Mouse (Mus musculus): ENCODE measurements around the gene Mfap1b.
"Not testable (repeated sequence)": the region's sequence is repeated elsewhere in the genome, so short reads cannot be mapped to it uniquely, and the experiment has no call there.

The Mfap1b gene

DNA sequence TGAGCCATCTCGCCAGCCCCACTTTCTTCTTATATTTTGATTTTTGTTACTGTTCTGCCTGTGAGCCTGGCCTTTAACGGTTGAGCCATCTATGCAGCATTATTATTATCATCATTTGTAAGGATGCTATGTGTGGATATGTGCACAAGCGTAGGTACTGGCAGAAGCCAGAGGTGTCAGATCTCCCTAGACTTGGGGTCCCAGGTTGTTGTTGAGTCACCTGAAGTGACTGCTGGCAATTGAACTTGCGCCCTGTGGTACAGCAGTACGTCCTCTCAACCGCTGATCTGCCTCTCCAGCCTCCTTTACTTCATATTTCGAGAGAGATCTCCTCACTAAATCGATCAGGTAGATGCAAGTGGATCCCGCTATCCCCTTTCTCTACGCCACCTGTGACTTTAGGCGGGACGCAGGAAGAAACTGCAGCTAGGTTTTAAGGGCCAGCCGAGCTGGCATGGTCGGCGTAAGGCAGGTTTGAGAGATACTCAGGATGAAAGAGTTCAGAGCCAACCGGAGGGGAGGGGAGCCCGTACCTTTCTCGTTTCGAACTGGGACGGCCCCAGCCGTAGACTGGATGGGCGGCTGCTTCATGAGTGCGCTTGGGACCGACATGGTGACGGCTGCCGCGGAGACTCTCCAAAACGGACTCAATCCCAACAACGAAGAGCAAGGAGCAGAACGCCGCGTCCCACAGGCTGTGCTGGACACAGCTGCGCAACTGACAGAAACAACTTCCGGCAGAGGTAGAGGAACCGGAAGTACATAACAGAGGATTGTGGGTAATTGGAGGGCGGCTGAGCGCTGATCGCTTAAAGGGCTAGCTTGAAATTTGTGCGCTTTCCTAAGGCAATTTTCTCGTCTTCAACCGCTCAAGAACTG, at the start of gene Mfap1b:
TSS of gene Mfap1b (minus strand) at position 767 of the 879 bp plus-strand sequence.
- peak; percentile 85 to 94 for DNase-seq (ENCODE audit: inconsistent age in 2 of 2, low spot score in 1 of 2)

- not testable (repeated sequence) for DNase-seq (ENCODE audit: inconsistent age in 2 of 2, low spot score in 1 of 2)
These were observed 49.0 kb upstream of the Mfap1b start for GRCm38 (mm10) chr2:121522830-121523229.

- no peak for DNase-seq (ENCODE audit: inconsistent age in 2 of 2, low spot score in 1 of 2)
These were observed 48.1 kb upstream of the Mfap1b start for GRCm38 (mm10) chr2:121522006-121522405.

- not testable (repeated sequence) for DNase-seq (ENCODE audit: inconsistent age in 2 of 2, low spot score in 1 of 2)
These were observed 44.8 kb upstream of the Mfap1b start for GRCm38 (mm10) chr2:121518711-121519110.

DNA sequence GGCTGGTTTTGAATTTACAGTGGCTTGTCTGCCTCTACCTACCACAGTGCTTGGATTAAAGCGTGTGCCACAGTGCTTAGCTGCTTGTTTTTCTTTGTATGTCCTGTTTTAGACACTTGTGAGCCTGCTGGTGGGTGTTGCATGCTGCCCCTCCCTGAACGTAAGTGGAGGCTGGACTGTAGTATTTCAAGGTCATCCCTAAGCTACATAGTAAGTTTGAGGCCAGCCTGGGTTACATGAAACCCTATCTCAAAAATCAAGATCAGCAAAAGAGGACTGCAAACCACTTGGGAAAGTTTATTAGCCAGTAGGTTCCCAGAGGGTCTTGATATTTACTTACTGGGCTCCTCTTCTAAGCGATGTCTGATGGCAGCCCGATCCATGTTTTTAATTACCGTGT, 44.2 kb upstream of the Mfap1b start:
- DNase-seq (ENCODE audit: inconsistent age in 2 of 2, low spot score in 1 of 2) = no peak

GRCm38 (mm10) chr2:121514211-121514610, 40.3 kb upstream of the Mfap1b start:
- no peak for DNase-seq (ENCODE audit: inconsistent age in 2 of 2, low spot score in 1 of 2)

DNA sequence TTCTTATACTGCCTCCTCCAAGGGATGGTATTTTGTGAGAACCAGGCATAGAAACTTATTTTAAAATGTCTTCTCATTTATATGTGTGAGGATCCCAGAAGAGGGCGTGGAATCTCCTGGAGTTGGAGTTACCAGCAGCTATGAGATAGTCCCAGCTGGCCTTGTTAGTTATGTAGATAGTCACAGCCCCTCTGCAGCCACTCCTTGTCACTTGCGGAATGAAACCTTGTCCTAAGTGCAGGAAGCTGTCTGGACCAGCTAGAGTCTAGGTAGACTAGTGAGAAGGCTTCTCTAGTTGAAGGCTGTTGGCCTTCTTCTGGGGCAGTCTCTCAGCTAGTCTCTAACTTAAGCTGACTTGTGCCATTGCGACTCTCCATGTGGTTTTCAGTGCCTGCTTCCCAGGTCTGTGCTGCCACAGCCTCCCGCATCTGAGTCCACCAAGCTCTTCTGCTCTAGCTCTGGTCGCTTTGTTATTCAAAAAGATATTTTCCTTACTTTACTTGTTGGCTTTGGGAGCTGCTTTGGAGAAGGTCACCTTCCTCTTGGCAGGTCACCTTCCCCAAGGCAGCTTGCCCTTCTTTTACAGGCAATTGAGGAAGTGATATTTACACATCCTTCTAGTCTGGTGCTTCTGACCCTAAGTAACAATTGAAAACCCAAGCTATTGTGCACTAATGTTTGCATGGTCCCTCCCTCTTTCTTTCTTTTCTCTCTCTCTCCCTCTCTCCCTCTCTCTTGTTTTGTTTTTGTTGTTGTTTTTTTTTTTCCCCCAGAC, 39.3 kb upstream of the Mfap1b start:
- DNase-seq (ENCODE audit: inconsistent age in 2 of 2, low spot score in 1 of 2) = not testable (repeated sequence)

- no peak for DNase-seq (ENCODE audit: inconsistent age in 2 of 2, low spot score in 1 of 2)
These were observed 37.5 kb upstream of the Mfap1b start for GRCm38 (mm10) chr2:121511401-121511800.

DNA sequence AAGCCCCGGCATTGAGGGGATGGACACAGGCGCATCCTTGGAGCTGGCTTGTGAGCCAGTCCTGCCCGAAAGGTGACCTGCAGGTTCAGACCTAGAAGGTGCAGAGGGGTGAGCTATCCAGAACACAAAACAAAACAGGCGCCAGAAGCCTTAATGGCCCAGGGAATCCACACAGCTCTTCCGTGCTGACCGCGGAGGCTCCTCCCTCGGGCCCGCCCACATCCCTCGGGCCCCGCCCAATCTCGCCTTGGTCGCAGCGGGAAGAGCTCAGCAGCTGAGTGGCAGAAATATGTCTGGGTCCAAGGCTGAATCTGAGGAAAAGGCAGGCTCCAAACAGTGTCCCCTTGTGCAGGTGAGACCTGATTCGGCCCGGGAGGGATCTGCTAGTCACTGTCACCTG, 35.7 kb upstream of the Mfap1b start:
- peak; percentile 77 to 87 for DNase-seq (ENCODE audit: inconsistent age in 2 of 2, low spot score in 1 of 2)

DNA sequence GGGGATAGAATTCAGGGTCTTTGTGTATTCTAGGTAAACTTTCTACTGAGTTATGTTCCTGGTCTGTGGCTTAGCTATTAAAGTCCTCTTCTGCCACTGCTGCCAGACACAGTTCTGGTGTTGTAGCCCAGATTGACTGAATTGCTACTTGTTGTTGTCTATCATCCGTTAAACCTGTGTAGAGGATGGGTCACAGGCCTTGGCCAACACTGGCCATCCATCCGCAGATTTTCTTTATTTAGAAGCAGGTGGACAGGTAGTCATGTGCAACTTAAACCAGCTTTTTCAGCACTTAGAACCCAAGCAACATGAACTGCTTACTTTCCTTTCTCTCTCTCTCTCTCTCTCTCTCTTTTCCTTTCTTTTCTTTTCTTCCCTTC, 34.1 kb upstream of the Mfap1b start:
- no peak for DNase-seq (ENCODE audit: inconsistent age in 2 of 2, low spot score in 1 of 2)

- no peak for DNase-seq (ENCODE audit: inconsistent age in 2 of 2, low spot score in 1 of 2)
These were observed 33.5 kb upstream of the Mfap1b start for GRCm38 (mm10) chr2:121507173-121507950.

GRCm38 (mm10) chr2:121505942-121506882, 32.3 kb upstream of the Mfap1b start, which contains the start of the genes Mfap1a and Wdr76:
TSS of gene Mfap1a (minus strand) at chr2:121506665.
TSS of gene Wdr76 (plus strand) at chr2:121506723.
- DNase-seq (ENCODE audit: inconsistent age in 2 of 2, low spot score in 1 of 2) = peak; percentile 87 to 95

DNA sequence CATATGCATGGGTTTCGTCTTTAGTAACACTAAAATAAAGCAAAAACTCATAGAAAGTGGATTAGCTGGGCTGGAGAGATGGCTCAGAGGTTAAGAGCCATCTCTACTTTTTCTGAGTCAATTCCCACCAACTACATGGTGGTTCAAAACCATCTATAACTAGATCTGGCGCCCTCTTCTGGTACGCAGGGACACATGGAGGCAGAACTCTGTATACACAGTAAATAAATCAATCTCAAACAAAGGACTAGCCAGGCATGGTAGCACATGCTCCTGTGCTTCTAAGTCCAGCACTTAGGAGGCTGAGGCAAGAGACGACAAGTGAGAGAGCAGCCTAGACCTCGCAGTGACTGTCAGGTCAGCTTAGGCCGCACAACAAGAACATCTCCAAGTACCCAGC, 27.7 kb upstream of the Mfap1b start:
- DNase-seq (ENCODE audit: inconsistent age in 2 of 2, low spot score in 1 of 2) = not testable (repeated sequence)

DNA sequence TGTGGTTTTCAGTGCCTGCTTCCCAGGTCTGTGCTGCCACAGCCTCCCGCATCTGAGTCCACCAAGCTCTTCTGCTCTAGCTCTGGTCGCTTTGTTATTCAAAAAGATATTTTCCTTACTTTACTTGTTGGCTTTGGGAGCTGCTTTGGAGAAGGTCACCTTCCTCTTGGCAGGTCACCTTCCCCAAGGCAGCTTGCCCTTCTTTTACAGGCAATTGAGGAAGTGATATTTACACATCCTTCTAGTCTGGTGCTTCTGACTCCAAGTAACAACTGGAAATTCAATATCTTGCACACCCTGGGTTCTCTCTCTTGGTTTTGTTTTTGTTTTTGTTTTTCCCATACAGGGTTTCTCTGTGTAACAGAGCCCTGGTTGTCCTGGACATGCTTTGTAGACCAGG, 10.5 kb upstream of the Mfap1b start:
- not testable (repeated sequence) for DNase-seq (ENCODE audit: inconsistent age in 2 of 2, low spot score in 1 of 2)

- DNase-seq (ENCODE audit: inconsistent age in 2 of 2, low spot score in 1 of 2) = no peak
These were observed 9.7 kb upstream of the Mfap1b start for GRCm38 (mm10) chr2:121483576-121483975.

DNA sequence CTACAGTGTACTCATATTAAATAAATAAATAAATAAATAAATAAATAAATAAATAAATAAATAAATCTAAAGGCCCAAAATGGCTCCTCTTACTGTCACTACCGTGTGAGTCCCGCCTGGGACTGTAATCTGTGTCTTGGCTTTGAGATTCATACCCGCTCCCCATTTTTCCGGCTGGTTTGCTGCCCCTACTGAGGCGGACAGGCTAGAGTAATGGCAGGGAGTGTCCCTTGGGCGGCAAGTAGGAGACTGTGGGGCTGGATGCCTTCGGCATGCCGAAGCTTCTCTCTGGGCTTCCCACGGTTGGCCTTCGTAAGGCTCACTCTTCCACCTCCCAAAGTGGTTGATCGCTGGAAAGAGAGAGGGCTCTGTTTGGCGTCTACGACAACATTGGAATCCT, 7.0 kb upstream of the Mfap1b start:
- not testable (repeated sequence) for DNase-seq (ENCODE audit: inconsistent age in 2 of 2, low spot score in 1 of 2)

GRCm38 (mm10) chr2:121480498-121480897, 6.6 kb upstream of the Mfap1b start:
- peak; percentile 36 to 69 for DNase-seq (ENCODE audit: inconsistent age in 2 of 2, low spot score in 1 of 2)

DNA sequence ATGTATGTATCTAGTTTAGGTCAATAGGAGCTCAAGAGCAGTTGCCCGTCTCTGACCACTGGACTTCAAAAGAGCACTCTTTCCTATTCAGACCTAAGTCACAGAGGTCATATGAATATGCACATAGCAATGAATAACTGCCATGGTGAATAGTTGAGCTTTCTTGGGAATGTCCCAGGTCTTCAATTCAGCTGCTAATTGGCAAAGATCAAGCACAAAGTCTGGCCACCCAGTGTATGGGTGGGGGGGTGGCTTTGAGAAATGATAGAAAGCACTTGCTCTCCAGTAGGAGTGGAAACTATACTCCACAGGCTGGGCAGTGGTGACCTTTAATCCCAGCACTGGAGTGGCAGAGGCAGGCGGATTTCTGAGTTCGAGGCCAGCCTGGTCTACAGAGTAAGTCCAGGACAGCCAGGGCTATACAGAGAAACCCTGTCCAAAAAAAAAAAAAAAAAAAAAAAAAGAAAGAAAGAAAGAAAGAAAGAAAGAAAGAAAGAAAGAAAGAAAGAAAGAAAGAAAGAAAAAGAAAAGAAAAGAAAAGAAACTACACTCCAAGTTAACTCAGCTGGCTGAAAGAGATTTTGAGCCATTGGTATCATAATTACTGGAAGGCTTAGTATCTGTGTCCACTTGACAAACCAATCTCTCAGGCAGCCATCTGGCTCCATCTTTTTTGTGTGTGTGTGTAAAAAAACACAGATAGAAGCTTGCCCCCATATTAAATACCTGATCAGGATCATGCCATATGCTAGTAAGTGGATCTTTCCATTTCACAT, 3.8 kb upstream of the Mfap1b start:
- no peak for DNase-seq (ENCODE audit: inconsistent age in 2 of 2, low spot score in 1 of 2)

DNA sequence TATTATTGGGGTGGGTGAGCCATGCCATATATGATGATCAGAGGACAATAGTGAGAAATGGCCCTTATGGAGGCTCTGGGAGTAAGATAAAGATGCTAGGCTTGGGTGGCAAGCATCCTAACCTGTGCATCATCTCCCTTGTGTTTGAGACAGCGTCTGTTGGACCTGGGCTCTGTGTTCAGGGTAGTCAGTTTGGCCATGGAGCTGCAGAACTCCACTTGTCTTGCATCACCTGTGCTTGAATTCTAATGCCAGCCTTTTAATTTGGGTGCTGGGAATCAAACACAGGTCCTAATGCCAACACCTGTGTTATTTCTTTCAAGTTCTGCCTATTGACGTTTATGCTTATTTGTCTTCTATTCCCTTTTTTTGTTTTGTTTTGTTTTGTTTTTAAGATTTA, 1.4 kb upstream of the Mfap1b start:
- DNase-seq (ENCODE audit: inconsistent age in 2 of 2, low spot score in 1 of 2) = not testable (repeated sequence)

All from adrenal gland, adult (tissue).